Mouse (Mus musculus): ENCODE results near the gene Wrap53.

- TF ChIP-seq CTCF (IDR thresholded peaks at IDR 0.05; ENCODE audit: low read depth, low read length) (no peak), GATA1 (IDR thresholded peaks at IDR 0.05; ENCODE audit: borderline replicate concordance, low read length) (no peak), TAL1 (conservative IDR thresholded peaks at IDR 0.05; ENCODE audit: low read depth, low read length) (no peak), POLR2AphosphoS5 (IDR thresholded peaks at IDR 0.05; ENCODE audit: insufficient replicate concordance, low read depth, low read length) (no peak), GATA2 (IDR thresholded peaks at IDR 0.05; ENCODE audit: borderline replicate concordance, low read depth, low read length) (no peak)
These were observed 9.3 kb upstream of the Wrap53 start for GRCm38 (mm10) chr11:69589207-69589834.
